Comparison of ENCODE assay signal across 18 mouse cellular contexts in the genomic region with DNA sequence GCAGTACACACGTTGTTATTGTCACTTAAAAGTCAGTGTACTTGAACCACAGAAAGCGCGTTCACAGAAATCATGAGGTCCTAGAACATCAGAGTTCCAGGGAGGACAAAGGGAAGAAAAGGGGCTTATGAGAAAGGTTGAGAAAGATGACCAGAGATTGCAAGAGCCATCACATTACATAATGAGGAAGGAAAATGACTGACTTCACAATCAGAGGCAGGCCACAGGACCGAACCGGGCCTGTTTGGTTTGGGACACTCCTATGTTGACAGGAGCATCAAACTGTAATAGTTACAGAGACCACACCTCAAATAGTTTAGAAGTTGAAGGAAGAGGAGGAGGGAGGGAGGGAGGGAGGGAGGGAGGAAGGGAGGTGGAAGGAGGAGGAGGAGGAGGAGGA.
"Had no signal": no experiment of that assay in that cellular context is flagged by ENCODE, and none has a peak within 500 bp of the region (broad histone marks: within the 10 kb centered on the region; RNA-seq: fewer than 3 reads in every experiment).

No protein-coding gene starts in this region.

- ATAC-seq: liver, postnatal 0 days; midbrain, embryonic 13.5 days; midbrain, embryonic 15.5 days had no signal

- H3K9ac ChIP-seq: liver, embryonic 13.5 days; liver, embryonic 15.5 days; liver, postnatal 0 days; lung, embryonic 14.5 days; midbrain, embryonic 15.5 days; neural tube, embryonic 12.5 days had no signal

- H3K27ac ChIP-seq: liver, embryonic 13.5 days; liver, embryonic 15.5 days; macrophage; midbrain, embryonic 13.5 days; midbrain, embryonic 15.5 days; neural tube, embryonic 12.5 days had no signal

- H3K4me2 ChIP-seq: liver, embryonic 13.5 days; liver, embryonic 15.5 days; lung, embryonic 14.5 days; midbrain, embryonic 11.5 days; midbrain, embryonic 13.5 days; midbrain, embryonic 15.5 days; neural tube, embryonic 12.5 days had no signal

- H3K4me3 ChIP-seq: liver, embryonic 13.5 days; liver, embryonic 15.5 days; megakaryocyte, embryonic 14.5 days; midbrain, embryonic 13.5 days; midbrain, embryonic 15.5 days; neural tube, embryonic 12.5 days had no signal

- H3K4me1 ChIP-seq: midbrain, embryonic 13.5 days; midbrain, embryonic 15.5 days had no signal

- H3K9me3 ChIP-seq: liver, embryonic 13.5 days; liver, embryonic 15.5 days; megakaryocyte, embryonic 14.5 days; midbrain, embryonic 13.5 days; midbrain, embryonic 15.5 days; neural tube, embryonic 12.5 days had no signal

- H3K36me3 ChIP-seq: liver, embryonic 13.5 days; liver, embryonic 15.5 days; midbrain, embryonic 15.5 days had no signal

- DNase-seq: liver, embryonic 13.5 days; liver, postnatal 0 days; lung, embryonic 14.5 days; lung, postnatal 10 days; retina, postnatal 1 day; right cerebral cortex, adult 18-20 months; right cerebral cortex, postnatal 25 days; right cerebral cortex, postnatal 4 days; spleen, adult 18-20 months; thymus, adult 2 months; thymus, postnatal 36 days had no signal

- H3K27me3 ChIP-seq: liver, embryonic 13.5 days; liver, embryonic 15.5 days; megakaryocyte, embryonic 14.5 days; midbrain, embryonic 13.5 days; midbrain, embryonic 15.5 days; neural tube, embryonic 12.5 days had no signal
